Mouse (Mus musculus) hindbrain, embryonic 11.5 days (tissue): ENCODE data around the gene Taok3. TPM values are rescaled to one million over a fixed set of nuclear protein-coding genes. Genes with fewer than 3 reads are reported as not detected.
A peak's percentile ranks its signal among the peaks of the same experiment; 100 is the strongest.

ENCODE experiments used
- ATAC-seq: fragments of 200-750 bp; cut with Nextera tagmentation; 2 replicates; pipeline ENCODE4 v1.8.0; 2017; ENCODE audit warnings: mild to moderate bottlenecking, moderate TSS enrichment, moderate library complexity; ENCODE audit not compliant: low FRiP score
- DNase-seq: peaks from one replicate; pipeline ENCODE4 v3.0.0-alpha.2; 2015; ENCODE audit warnings: low spot score
- H3K27ac ChIP-seq: fragments of 300-500 bp; sonication (generic); 2 replicates; pipeline ENCODE4 v1.5.1; 2014; ENCODE audit warnings: mild to moderate bottlenecking, low read depth, low read length
- H3K27me3 ChIP-seq: fragments of 300-500 bp; sonication (generic); 2 replicates; pipeline ENCODE4 v1.6.1; 2014; ENCODE audit warnings: mild to moderate bottlenecking, low read length, moderate library complexity, mixed read lengths; ENCODE audit not compliant: control insufficient read depth, insufficient read depth
- H3K36me3 ChIP-seq: fragments of 300-500 bp; sonication (generic); 2 replicates; pipeline ENCODE4 v1.6.1; 2014; ENCODE audit warnings: mild to moderate bottlenecking, low read length, moderate library complexity, mixed read lengths; ENCODE audit not compliant: control insufficient read depth, insufficient read depth
- H3K4me1 ChIP-seq: fragments of 300-500 bp; sonication (generic); replicated peaks from 2 replicates; pipeline ENCODE4 v1.6.1; 2014; ENCODE audit warnings: low read length, mixed read lengths; ENCODE audit not compliant: control insufficient read depth, insufficient read depth
- H3K4me2 ChIP-seq: fragments of 300-500 bp; sonication (generic); replicated peaks from 2 replicates; pipeline ENCODE4 v1.6.1; 2014; ENCODE audit warnings: mild to moderate bottlenecking, low read depth, low read length
- H3K4me3 ChIP-seq: fragments of 300-500 bp; sonication (generic); 2 replicates; pipeline ENCODE4 v1.5.1; 2014; ENCODE audit warnings: low read depth, low read length
- H3K9ac ChIP-seq: fragments of 300-500 bp; sonication (generic); 2 replicates; pipeline ENCODE4 v1.6.1; 2014; ENCODE audit warnings: low read depth, low read length
- H3K9me3 ChIP-seq: fragments of 300-500 bp; sonication (generic); 2 replicates; pipeline ENCODE4 v1.6.1; 2016; ENCODE audit warnings: low read length; ENCODE audit not compliant: control insufficient read depth
- WGBS: fragments of 180-500 bp; shearing (Covaris S2); extraction: QIAGEN DNeasy Blood & Tissue Kit; methylation state at CpG from one replicate; pipeline ENCODE4 v1.1.7; 2014; 5-methylcytosine and 5-hydroxymethylcytosine counted together
- polyA plus RNA-seq: library from polyadenylated mRNA; unstranded; fragments of >200 nt; fragmentation: Nextera tagmentation; extraction: Ambion mirVana; gene quantifications from 2 replicates; pipeline ENCODE4 v1.2.1, GENCODE M21; 2014

The Taok3 gene
- polyA plus RNA-seq, 1 experiment from 2014 or later: 21.7 TPM

GRCm38 (mm10) chr5:117318741-117319629 is 199.1 kb downstream of the Taok3 start, which contains the start of gene Vsig10:
TSS of gene Vsig10 (plus strand) at chr5:117319083.
- H3K4me3 ChIP-seq: peak within 1 kb of the TSS; percentile 57
- peak within 1 kb of the TSS; percentile 77 for H3K9ac ChIP-seq
- H3K27me3 ChIP-seq: peaks cover 14% of the 10 kb centered on the region; the same call in 1 of the 2 replicates
- DNase-seq (peak; percentile 76), ATAC-seq (peak; percentile 83)
- under 1% methylated on average over 74 of the region's 81 CpGs for WGBS
- H3K9me3 ChIP-seq: no peaks in the 10 kb centered on the region
- no peaks in the 10 kb centered on the region for H3K36me3 ChIP-seq
- no peaks in the 10 kb centered on the region; the same call in 1 of the 2 replicates for H3K4me1 ChIP-seq
- H3K27ac ChIP-seq: 0 out of 2 replicates have a peak within 1 kb of the TSS, but pooled peaks have one; percentile 10
- H3K4me2 ChIP-seq: peak within 1 kb of the TSS; percentile 97

DNA sequence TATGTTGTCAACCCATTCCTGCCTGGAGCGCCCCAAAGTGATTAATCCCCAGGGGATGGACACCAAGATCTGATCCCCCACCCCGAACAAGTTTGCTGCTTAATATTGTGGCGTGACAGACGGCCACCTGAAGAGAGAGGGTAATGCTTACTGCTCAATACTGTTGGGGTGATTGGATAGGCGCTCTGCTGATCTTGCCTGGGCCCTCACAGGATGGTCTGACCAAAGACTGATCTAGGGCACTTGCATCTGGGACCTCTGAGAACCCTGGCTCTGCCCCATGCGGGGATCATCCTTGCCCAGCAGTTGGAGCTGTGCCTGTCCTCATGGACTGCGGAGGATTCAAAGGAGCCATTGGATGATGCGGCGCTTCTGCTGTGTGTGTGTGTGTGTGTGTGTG is 203.8 kb downstream of the Taok3 start:
- WGBS: 80% methylated on average over 9 of the region's 9 CpGs

More for the DNA sequence above, 203.8 kb downstream of the Taok3 start:
- Histone ChIP-seq H3K9me3 (no peaks in the 10 kb centered on the region), H3K27ac (no peak overlapping the region), H3K36me3 (no peaks in the 10 kb centered on the region), H3K27me3 (peaks cover 10% of the 10 kb centered on the region; the same call in 1 of the 2 replicates), H3K4me3 (no peak overlapping the region), H3K4me2 (no peak overlapping the region), H3K9ac (no peak overlapping the region), H3K4me1 (no peaks in the 10 kb centered on the region; the same call in 1 of the 2 replicates)
- DNase-seq: no peak
- no peak for ATAC-seq

Other genes with a start within 250 kb of the Taok3 start
- 48.0 and 54.2 TPM in 2 replicates for gene Suds3, start 4.0 kb upstream of the Taok3 start, polyA plus RNA-seq
- gene Pebp1, start 167.5 kb downstream of the Taok3 start, polyA plus RNA-seq: 867 and 895 TPM in 2 replicates
- gene Vsig10, start 199.0 kb downstream of the Taok3 start, polyA plus RNA-seq: 1.3 and 2.0 TPM in 2 replicates
- gene Wsb2, start 237.2 kb downstream of the Taok3 start, polyA plus RNA-seq: 88.9 and 98.0 TPM in 2 replicates